Mouse (Mus musculus) heart, adult 2 months (tissue): ENCODE measurements around the gene Kcnk3. TPM values are rescaled to one million over a fixed set of nuclear protein-coding genes. Genes with fewer than 3 reads are reported as not detected.
A peak's percentile ranks its signal among the peaks of the same experiment; 100 is the strongest.

Experiments
- DNase-seq, 2 experiments: peaks; one replicate each; pipeline ENCODE4 v3.0.0; 2021
- H3K27ac ChIP-seq: fragments of 200-600 bp; 2 replicates; pipeline ENCODE4 v1.8.1; 2022
- H3K27me3 ChIP-seq: fragments of 200-500 bp; 2 replicates; pipeline ENCODE4 v1.6.1; 2012; ENCODE audit warnings: mild to moderate bottlenecking, low read length, inconsistent platforms, mixed read lengths; ENCODE audit not compliant: control insufficient read depth, insufficient read depth
- H3K36me3 ChIP-seq: fragments of 200-500 bp; 2 replicates; pipeline ENCODE4 v1.6.1; 2012; ENCODE audit warnings: low read length, inconsistent platforms; ENCODE audit not compliant: control insufficient read depth, insufficient read depth
- H3K4me1 ChIP-seq: fragments of 200-500 bp; 2 replicates; pipeline ENCODE4 v1.6.1; 2011; ENCODE audit warnings: low read length; ENCODE audit not compliant: control insufficient read depth, insufficient read depth
- H3K4me3 ChIP-seq: fragments of 200-600 bp; 2 replicates; pipeline ENCODE4 v1.8.1; 2022
- H3K79me2 ChIP-seq: fragments of 200-500 bp; replicated peaks from 2 replicates; pipeline ENCODE4 v1.6.1; 2012; ENCODE audit warnings: mild to moderate bottlenecking, inconsistent platforms, low read length, moderate library complexity, mixed read lengths; ENCODE audit not compliant: control insufficient read depth, insufficient read depth
- H3K9ac ChIP-seq: fragments of 200-500 bp; 2 replicates; pipeline ENCODE4 v1.6.1; 2012; ENCODE audit warnings: low read depth, mild to moderate bottlenecking, control low read depth, inconsistent platforms, low read length, mixed read lengths
- CTCF ChIP-seq: fragments of 200-600 bp; IDR thresholded peaks from 2 replicates; pipeline ENCODE4 v1.8.1; 2022; ENCODE audit warnings: antibody characterized with exemption, mild to moderate bottlenecking, moderate library complexity
- EP300 ChIP-seq: fragments of 200-500 bp; IDR thresholded peaks from 2 replicates; pipeline ENCODE4 v1.6.1; 2011; ENCODE audit warnings: low read depth, low read length, control low read depth; ENCODE audit not compliant: insufficient read depth
- POLR2A ChIP-seq: fragments of 200-500 bp; IDR thresholded peaks from 2 replicates; pipeline ENCODE4 v1.6.1; 2011; ENCODE audit warnings: mild to moderate bottlenecking, low read depth, low read length, control low read depth; ENCODE audit not compliant: insufficient read depth
- WGBS: fragments of 180-500 bp; shearing (Covaris S2); methylation state at CpG from one replicate; pipeline ENCODE4 v1.1.7; 2018; 5-methylcytosine and 5-hydroxymethylcytosine counted together
- intact Hi-C: fragments of 180-260 bp; cut with DNase I; formaldehyde crosslinking; loops from one replicate; pipeline ENCODE4 v1.15.1; 2025
- polyA plus RNA-seq: library from polyadenylated mRNA; depleted of rRNA; stranded (reverse); fragments of >200 nt; gene quantifications from 2 replicates; pipeline ENCODE4 v1.2.3, GENCODE M21; 2012
- total RNA-seq, 2 experiments: library from RNA; stranded (reverse); gene quantifications; 2 replicates each; pipeline ENCODE4 v1.2.3; 2021

Gene Kcnk3
- total and polyA plus RNA-seq, 3 experiments: 259 to 432 (median 300) TPM

DNA sequence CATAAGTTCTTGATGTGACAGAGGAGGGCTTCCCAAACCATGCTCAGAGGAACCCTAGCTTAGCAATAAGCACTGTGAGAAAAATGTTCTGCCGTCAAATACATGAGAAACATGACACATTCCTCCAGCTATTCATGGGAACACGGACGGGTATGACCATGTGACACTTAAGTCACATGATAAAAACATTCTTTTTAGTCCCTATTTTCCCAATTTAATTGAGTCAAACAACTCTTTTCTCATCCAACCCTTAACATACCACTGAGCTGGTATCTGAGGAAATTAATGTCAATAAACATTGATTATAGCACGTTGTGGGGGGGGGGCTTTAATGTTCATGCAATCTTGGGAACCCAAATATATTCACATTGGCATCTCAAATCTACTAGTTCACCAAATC, 27.8 kb downstream of the Kcnk3 start:
- TF ChIP-seq CTCF (no peak), POLR2A (no peak), EP300 (no peak)
- Histone ChIP-seq H3K4me3 (no peak overlapping the region), H3K36me3 (peaks cover 4% of the 10 kb centered on the region; the same call in 1 of the 2 replicates), H3K4me1 (peaks cover 13% of the 10 kb centered on the region), H3K27ac (peak overlapping the region; percentile 87), H3K27me3 (no peaks in the 10 kb centered on the region), H3K9ac (no peak overlapping the region), H3K79me2 (no peaks in the 10 kb centered on the region)
- 42% methylated on average over 4 of the region's 4 CpGs for WGBS
- DNase-seq: no peak
- intact Hi-C loops: loop anchor here (5.0 kb wide), 1 partner anchor 39 kb away; no protein-coding TSS in a partner anchor

DNA sequence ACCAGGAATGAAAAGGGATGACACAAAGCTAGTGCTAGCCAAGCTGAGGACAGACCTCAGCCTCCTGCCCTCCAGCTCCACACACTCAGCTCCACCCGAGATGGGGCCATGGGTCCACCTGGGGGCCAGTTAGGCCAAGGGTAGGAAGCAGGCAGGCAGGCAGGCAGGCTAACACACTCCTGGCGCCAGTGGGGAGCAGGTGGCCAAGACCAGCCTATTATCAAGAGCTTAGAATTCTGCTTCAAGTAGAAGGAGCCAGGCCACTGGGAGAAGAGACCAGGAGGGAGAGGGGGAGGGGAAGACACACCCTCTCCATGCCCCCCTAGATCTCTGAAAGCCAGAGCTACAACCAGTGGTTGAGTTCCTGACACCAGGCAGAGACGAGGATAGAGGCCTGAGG, 28.7 kb downstream of the Kcnk3 start:
- WGBS: 37% methylated on average over 3 of the region's 3 CpGs
- H3K4me3 ChIP-seq: no peak overlapping the region

DNA sequence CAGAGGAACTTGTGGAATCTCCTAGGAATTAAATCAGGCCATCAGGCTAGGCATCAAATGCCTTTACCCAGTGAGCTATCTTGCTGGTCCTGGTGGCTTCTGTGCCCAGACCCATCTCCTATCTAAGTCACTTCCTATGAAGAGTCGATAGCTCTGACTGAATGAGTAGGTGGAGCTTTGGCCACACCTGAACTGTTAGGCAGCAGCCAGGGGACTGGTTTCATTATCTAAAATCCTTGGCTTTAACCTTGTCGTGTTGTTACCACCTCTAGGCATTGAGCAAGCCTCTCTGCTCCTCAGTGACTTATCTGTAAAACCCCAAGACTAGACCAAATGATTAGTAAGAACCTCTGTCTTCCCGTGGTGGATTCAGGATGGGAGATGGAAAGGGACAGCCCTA, 29.4 kb downstream of the Kcnk3 start:
- H3K36me3 ChIP-seq: peaks cover 4% of the 10 kb centered on the region; the same call in 1 of the 2 replicates
- peaks cover 2% of the 10 kb centered on the region; the same call in 1 of the 2 replicates for H3K27me3 ChIP-seq
- intact Hi-C loops: loop anchor here (5.0 kb wide), 1 partner anchor 40 kb away; no protein-coding TSS in a partner anchor
- no peak overlapping the region; the same call in 1 of the 2 replicates for H3K9ac ChIP-seq
- peaks cover 13% of the 10 kb centered on the region for H3K4me1 ChIP-seq
- no peak for TF ChIP-seq POLR2A
- no peak for TF ChIP-seq CTCF
- TF ChIP-seq EP300: no peak
- H3K4me3 ChIP-seq: no peak overlapping the region
- no peak for DNase-seq
- WGBS: 6% methylated on average over 3 of the region's 3 CpGs
- no peaks in the 10 kb centered on the region for H3K79me2 ChIP-seq
- peak overlapping the region; percentile 87 for H3K27ac ChIP-seq

More for the DNA sequence above, 28.7 kb downstream of the Kcnk3 start:
- peaks cover 13% of the 10 kb centered on the region for H3K4me1 ChIP-seq
- TF ChIP-seq POLR2A (no peak), EP300 (no peak), CTCF (no peak)
- H3K27me3 ChIP-seq: no peaks in the 10 kb centered on the region
- intact Hi-C loops: loop anchor here (5.0 kb wide), 1 partner anchor 39 kb away; no protein-coding TSS in a partner anchor
- peaks cover 4% of the 10 kb centered on the region; the same call in 1 of the 2 replicates for H3K36me3 ChIP-seq
- no peak overlapping the region for H3K9ac ChIP-seq
- H3K79me2 ChIP-seq: no peaks in the 10 kb centered on the region
- no peak for DNase-seq
- H3K27ac ChIP-seq: peak overlapping the region; percentile 87

DNA sequence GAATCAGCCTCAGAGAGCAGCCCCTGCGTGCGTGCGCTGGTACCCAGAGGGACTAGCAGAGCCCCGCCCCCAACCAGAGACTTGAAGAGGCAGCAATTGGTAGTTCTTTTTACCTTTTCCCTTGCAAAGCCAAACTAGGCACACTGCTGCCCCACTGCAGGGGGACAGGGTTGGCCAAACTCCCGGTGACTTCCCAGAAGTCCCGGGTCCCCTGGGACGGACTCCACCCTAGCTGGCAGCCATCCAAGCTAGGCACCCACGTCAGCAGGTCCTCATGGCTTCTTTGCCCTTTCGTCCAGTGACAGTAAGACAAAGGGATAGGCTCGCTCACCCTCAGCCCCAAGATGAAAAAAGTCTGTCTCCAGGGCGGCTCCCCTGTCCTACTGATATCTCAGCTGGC, 29.9 kb downstream of the Kcnk3 start:
- Histone ChIP-seq H3K4me3 (no peak overlapping the region), H3K36me3 (peaks cover 4% of the 10 kb centered on the region; the same call in 1 of the 2 replicates), H3K4me1 (peaks cover 13% of the 10 kb centered on the region), H3K9ac (no peak overlapping the region), H3K79me2 (no peaks in the 10 kb centered on the region), H3K27me3 (peaks cover 5% of the 10 kb centered on the region; the same call in 1 of the 2 replicates), H3K27ac (peak overlapping the region; percentile 87)
- DNase-seq: peak; percentile 72 to 81
- 17% methylated on average over 11 of the region's 11 CpGs for WGBS
- intact Hi-C loops: loop anchor here (5.0 kb wide), 1 partner anchor 41 kb away; no protein-coding TSS in a partner anchor
- TF ChIP-seq CTCF (no peak), POLR2A (no peak)

DNA sequence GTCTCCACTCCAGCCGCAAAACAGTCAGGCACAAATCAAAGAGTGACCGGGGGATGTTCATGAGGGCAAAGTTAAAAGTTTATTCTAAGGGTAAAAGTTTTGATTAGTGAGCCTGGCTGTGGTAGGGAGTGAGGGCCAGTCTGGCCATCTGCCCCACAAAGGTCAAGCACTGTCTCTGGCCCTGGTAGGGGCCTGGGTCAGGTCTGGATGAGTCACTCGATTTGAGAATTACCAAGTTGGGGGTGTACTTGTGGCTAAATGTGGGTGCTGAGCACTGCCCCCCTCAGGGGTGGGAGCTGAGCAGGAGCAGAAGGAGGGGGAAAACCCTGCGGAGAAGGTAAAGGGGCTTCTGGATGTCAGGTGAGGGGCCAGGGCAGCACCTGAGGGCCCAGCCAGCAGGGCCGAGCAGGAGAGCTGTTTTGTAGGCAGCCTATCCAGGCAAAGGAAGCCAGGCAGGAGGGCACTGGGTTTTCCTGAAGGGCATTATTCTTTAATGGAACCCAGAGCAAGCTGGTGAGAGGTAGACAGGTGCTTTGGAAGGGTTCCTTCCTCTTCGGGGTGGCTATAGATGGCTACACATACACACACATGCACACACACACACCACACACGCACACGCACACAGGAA, 30.5 kb downstream of the Kcnk3 start:
- Histone ChIP-seq H3K9ac (no peak overlapping the region), H3K27me3 (peaks cover 5% of the 10 kb centered on the region; the same call in 1 of the 2 replicates), H3K79me2 (no peaks in the 10 kb centered on the region), H3K4me3 (no peak overlapping the region), H3K27ac (peak overlapping the region; percentile 87), H3K36me3 (peaks cover 4% of the 10 kb centered on the region; the same call in 1 of the 2 replicates), H3K4me1 (peaks cover 13% of the 10 kb centered on the region)
- TF ChIP-seq POLR2A (no peak), CTCF (no peak), EP300 (no peak)
- intact Hi-C loops: loop anchor here (5.0 kb wide), 1 partner anchor 41 kb away; no protein-coding TSS in a partner anchor
- DNase-seq: no peak
- 65% methylated on average over 8 of the region's 8 CpGs for WGBS

DNA sequence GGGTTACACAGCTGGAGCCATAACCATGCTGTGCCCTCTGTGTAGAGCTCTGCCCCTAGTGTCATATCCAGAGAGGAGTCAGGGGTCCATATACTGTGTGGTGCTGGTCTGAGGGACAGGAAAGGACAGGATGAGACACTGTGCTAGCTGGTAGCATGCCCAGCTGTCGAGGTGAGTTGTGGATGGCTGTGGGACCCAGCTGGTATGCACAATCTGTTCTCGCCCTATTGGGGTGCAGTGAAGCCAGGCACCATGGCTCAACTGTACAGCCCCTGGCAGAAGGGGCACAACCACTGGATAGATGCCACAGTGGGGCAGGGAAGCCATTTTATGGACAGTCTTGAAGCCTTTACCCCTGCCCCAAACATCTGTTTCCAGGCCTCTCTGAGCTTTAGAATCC, 31.2 kb downstream of the Kcnk3 start:
- H3K4me3 ChIP-seq: no peak overlapping the region
- intact Hi-C loops: loop anchor here (5.0 kb wide), 1 partner anchor 42 kb away; no protein-coding TSS in a partner anchor
- no peak overlapping the region for H3K9ac ChIP-seq
- peaks cover 11% of the 10 kb centered on the region for H3K4me1 ChIP-seq
- no peaks in the 10 kb centered on the region for H3K79me2 ChIP-seq
- no peak for DNase-seq
- H3K27me3 ChIP-seq: peaks cover 5% of the 10 kb centered on the region; the same call in 1 of the 2 replicates
- TF ChIP-seq CTCF (no peak), POLR2A (no peak), EP300 (no peak)
- WGBS: 63% methylated on average over 2 of the region's 2 CpGs
- H3K36me3 ChIP-seq: no peaks in the 10 kb centered on the region; the same call in 1 of the 2 replicates
- peak overlapping the region; percentile 41 for H3K27ac ChIP-seq
